Comparison of ENCODE assay signal across 13 mouse cellular contexts in genomic region chr13:63289152-63289551, GRCm38 (mm10).
A peak's percentile ranks its signal among the peaks of the same experiment; 100 is the strongest.
DNase-seq lines count a peak whose midpoint lies in the region; ATAC-seq and TF ChIP-seq lines count a peak whose summit lies in the region.
"Had no signal": no experiment of that assay in that cellular context is flagged by ENCODE, and none has a peak within 500 bp of the region (broad histone marks: within the 10 kb centered on the region; RNA-seq: fewer than 3 reads in every experiment).

No protein-coding gene starts in this region.

- 0 out of 2 replicates have a peak, but pooled peaks have one; percentile 18 for ATAC-seq in frontal cortex, adult (ENCODE audit: low TSS enrichment)
- ATAC-seq in kidney, postnatal 0 days (replicated peaks; ENCODE audit: low FRiP score, low read depth) = no peak
- no peak for ATAC-seq in embryonic facial prominence, embryonic 12.5 days (ENCODE audit: insufficient number of reproducible peaks, insufficient read depth, low FRiP score, low TSS enrichment)
- peak; percentile 28; the same call in 1 of the 2 replicates for ATAC-seq in limb, embryonic 12.5 days (ENCODE audit: insufficient number of reproducible peaks, insufficient read depth, low FRiP score, low TSS enrichment, low read depth)

- no peak for TF ChIP-seq CTCF in kidney, postnatal 0 days (IDR thresholded peaks at IDR 0.05; ENCODE audit: low read depth)

- WGBS in kidney, postnatal 0 days = 28% methylated on average over 4 of the region's 4 CpGs
- WGBS in embryonic facial prominence, embryonic 12.5 days = 29% methylated on average over 4 of the region's 4 CpGs
- 5% methylated on average over 4 of the region's 4 CpGs for WGBS in limb, embryonic 12.5 days

- H3K4me3 ChIP-seq in kidney, postnatal 0 days (replicated peaks; ENCODE audit: low read depth, low read length) = no peak overlapping the region
- H3K4me3 ChIP-seq in embryonic facial prominence, embryonic 12.5 days = no peak overlapping the region
- H3K4me3 ChIP-seq in limb, embryonic 12.5 days (replicated peaks) = no peak overlapping the region
- H3K4me3 ChIP-seq: hindbrain, embryonic 12.5 days had no signal

- peaks cover 27% of the 10 kb centered on the region for H3K4me1 ChIP-seq in kidney, postnatal 0 days (replicated peaks; ENCODE audit: insufficient read depth, low read length)
- H3K4me1 ChIP-seq in embryonic facial prominence, embryonic 12.5 days = peaks cover 34% of the 10 kb centered on the region
- peaks cover 82% of the 10 kb centered on the region for H3K4me1 ChIP-seq in limb, embryonic 12.5 days (replicated peaks)

- DNase-seq in frontal cortex, postnatal 25 days (ENCODE audit: low spot score in 2 of 2) = no peak
- DNase-seq in kidney, postnatal 0 days (ENCODE audit: low spot score) = no peak
- no peak for DNase-seq in kidney, postnatal 36 days
- DNase-seq in cerebellum, adult 11 months = no peak
- no peak for DNase-seq in left cerebral cortex, postnatal 14 days (ENCODE audit: low spot score in 2 of 2)
- DNase-seq: adrenal gland, postnatal 10 days; kidney, adult 9 months; left cerebral cortex, postnatal 4 days; lung, adult 2 months had no signal

- no peaks in the 10 kb centered on the region for H3K9me3 ChIP-seq in kidney, postnatal 0 days (replicated peaks; ENCODE audit: low read length)
- H3K9me3 ChIP-seq in embryonic facial prominence, embryonic 12.5 days = no peaks in the 10 kb centered on the region
- no peaks in the 10 kb centered on the region for H3K9me3 ChIP-seq in limb, embryonic 12.5 days
- H3K9me3 ChIP-seq: hindbrain, embryonic 12.5 days had no signal

- intact Hi-C loops in left cerebral cortex, postnatal 14 days (cut with DNase I) = no loop called here

- no peak overlapping the region for H3K4me2 ChIP-seq in kidney, postnatal 0 days (ENCODE audit: low read length)
- H3K4me2 ChIP-seq in embryonic facial prominence, embryonic 12.5 days (replicated peaks) = no peak overlapping the region
- peak overlapping the region; percentile 17 for H3K4me2 ChIP-seq in limb, embryonic 12.5 days
- H3K4me2 ChIP-seq: hindbrain, embryonic 12.5 days had no signal

- H3K27ac ChIP-seq in kidney, postnatal 0 days = peak overlapping the region; percentile 57
- peak overlapping the region; percentile 59; the same call in 1 of the 2 replicates for H3K27ac ChIP-seq in embryonic facial prominence, embryonic 12.5 days
- peak overlapping the region; percentile 85 for H3K27ac ChIP-seq in limb, embryonic 12.5 days
- H3K27ac ChIP-seq: hindbrain, embryonic 12.5 days had no signal

- no peaks in the 10 kb centered on the region for H3K27me3 ChIP-seq in kidney, postnatal 0 days (ENCODE audit: insufficient read depth, low read length)
- H3K27me3 ChIP-seq in embryonic facial prominence, embryonic 12.5 days = no peaks in the 10 kb centered on the region
- no peaks in the 10 kb centered on the region for H3K27me3 ChIP-seq in limb, embryonic 12.5 days

- H3K9ac ChIP-seq in kidney, postnatal 0 days (ENCODE audit: low read depth, low read length) = no peak overlapping the region
- no peak overlapping the region for H3K9ac ChIP-seq in embryonic facial prominence, embryonic 12.5 days
- no peak overlapping the region; the same call in 1 of the 2 replicates for H3K9ac ChIP-seq in limb, embryonic 12.5 days (replicated peaks)
- H3K9ac ChIP-seq: hindbrain, embryonic 12.5 days had no signal

- H3K36me3 ChIP-seq in kidney, postnatal 0 days (ENCODE audit: insufficient read depth, low read length) = peaks cover 40% of the 10 kb centered on the region
- peaks cover 64% of the 10 kb centered on the region for H3K36me3 ChIP-seq in embryonic facial prominence, embryonic 12.5 days
- H3K36me3 ChIP-seq in limb, embryonic 12.5 days = peaks cover 76% of the 10 kb centered on the region

Comparison
In these comparisons a context has a peak if more than half of its experiments do, and no peak if none do; other contexts are left out.
1. ATAC-seq: peak in frontal cortex, adult (single experiment) and limb, embryonic 12.5 days (single experiment); none in kidney, postnatal 0 days (single experiment) and embryonic facial prominence, embryonic 12.5 days (single experiment).
2. Peak in every context shown above with its lines, with median percentiles within 50 percentile points of each other: H3K27ac ChIP-seq.